In genomic region chr13:112439917-112440361, GRCm38 (mm10) we compare ENCODE assay signal across 8 mouse cellular contexts. TPM values are rescaled to one million over a fixed set of nuclear protein-coding genes. Genes with fewer than 3 reads are reported as not detected.
DNase-seq lines count a peak whose midpoint lies in the region; ATAC-seq lines count a peak whose summit lies in the region.

No protein-coding gene starts in this region.

- no peak overlapping the region for H3K27ac ChIP-seq in forebrain, embryonic 15.5 days (replicated peaks)
- no peak overlapping the region for H3K27ac ChIP-seq in hindbrain, embryonic 12.5 days

- H3K36me3 ChIP-seq in forebrain, embryonic 15.5 days, result no peaks in the 10 kb centered on the region
- H3K36me3 ChIP-seq in hindbrain, embryonic 12.5 days, result no peaks in the 10 kb centered on the region
- H3K36me3 ChIP-seq in megakaryocyte, embryonic 14.5 days (replicated peaks; ENCODE audit: low read length), result no peaks in the 10 kb centered on the region

- WGBS in forebrain, embryonic 15.5 days, result 22% methylated on average over 9 of the region's 9 CpGs
- 9% methylated on average over 9 of the region's 9 CpGs for WGBS in hindbrain, embryonic 12.5 days

- H3K27me3 ChIP-seq in forebrain, embryonic 15.5 days, result no peaks in the 10 kb centered on the region
- H3K27me3 ChIP-seq in hindbrain, embryonic 12.5 days, result no peaks in the 10 kb centered on the region
- H3K27me3 ChIP-seq in megakaryocyte, embryonic 14.5 days (replicated peaks), result peaks cover 2% of the 10 kb centered on the region

- H3K4me2 ChIP-seq in forebrain, embryonic 15.5 days (replicated peaks), result peak overlapping the region; percentile 26
- H3K4me2 ChIP-seq in hindbrain, embryonic 12.5 days (replicated peaks), result peak overlapping the region; percentile 41

- DNase-seq in CD4-positive helper T cell, adult 2 months (ENCODE audit: low read depth, low spot score), result peak; percentile 86
- DNase-seq in R1 (ENCODE audit: low read depth, low spot score), result peak; percentile 98
- DNase-seq in left cerebral cortex, postnatal 25 days (ENCODE audit: low spot score in 2 of 2), result peak; percentile 14 to 58
- peak; percentile 67 for DNase-seq in skeletal muscle tissue, adult 2 months (ENCODE audit: low read depth, low spot score)
- DNase-seq in c-Kit-positive CD71-positive TER-119-positive erythroid progenitor cells, embryonic 14.5 days (ENCODE audit: low spot score), result no peak

- H3K4me1 ChIP-seq in forebrain, embryonic 15.5 days, result peaks cover 6% of the 10 kb centered on the region; the same call in 1 of the 2 replicates
- H3K4me1 ChIP-seq in hindbrain, embryonic 12.5 days, result peaks cover 11% of the 10 kb centered on the region
- peaks cover 53% of the 10 kb centered on the region for H3K4me1 ChIP-seq in megakaryocyte, embryonic 14.5 days

- H3K4me3 ChIP-seq in forebrain, embryonic 15.5 days, result no peak overlapping the region; the same call in 1 of the 2 replicates
- H3K4me3 ChIP-seq in hindbrain, embryonic 12.5 days, result peak overlapping the region; percentile 4; the same call in 1 of the 2 replicates
- H3K4me3 ChIP-seq in megakaryocyte, embryonic 14.5 days (replicated peaks), result peak overlapping the region; percentile 80

- no peak overlapping the region for H3K9ac ChIP-seq in forebrain, embryonic 15.5 days (replicated peaks)
- 0 out of 2 replicates have a peak overlapping the region, but pooled peaks have one; percentile 19 for H3K9ac ChIP-seq in hindbrain, embryonic 12.5 days

- no peak for ATAC-seq in forebrain, embryonic 15.5 days (replicated peaks)
- peak; percentile 48; the same call in 1 of the 2 replicates for ATAC-seq in hindbrain, embryonic 12.5 days (ENCODE audit: low FRiP score)

- intact Hi-C loops in left cerebral cortex, postnatal 25 days (cut with DNase I), result no loop called here

- H3K9me3 ChIP-seq in forebrain, embryonic 15.5 days, result no peaks in the 10 kb centered on the region
- no peaks in the 10 kb centered on the region for H3K9me3 ChIP-seq in hindbrain, embryonic 12.5 days (replicated peaks)
- no peaks in the 10 kb centered on the region for H3K9me3 ChIP-seq in megakaryocyte, embryonic 14.5 days

RNA-seq across cellular contexts. Expression of gene Il6st, which starts 23.9 kb away (rescaled TPM):
- 11.3 and 15.1 TPM in 2 replicates for polyA plus RNA-seq in forebrain, embryonic 15.5 days (2015; fragmentation: Nextera tagmentation; extraction: Ambion mirVana)
- 40.4 and 53.4 TPM in 2 replicates for polyA plus RNA-seq in hindbrain, embryonic 12.5 days (2016; fragmentation: Nextera tagmentation; extraction: Ambion mirVana)
- 10 to 100 TPM; 85.9 to 91.3 TPM for total RNA-seq in left cerebral cortex, postnatal 25 days (2021)
- polyA plus RNA-seq in megakaryocyte, embryonic 14.5 days (2012; ENCODE audit: insufficient read depth, low replicate concordance), result 0.86 and 2.2 TPM in 2 replicates
